Mouse (Mus musculus) cerebral cortex, adult 2 months (tissue): ENCODE measurements around the gene 4933428M09Rik.

Experiments
- WGBS: fragments of 180-500 bp; shearing (Covaris S2); methylation state at CpG from one replicate; pipeline ENCODE4 v1.1.7; 2018; 5-methylcytosine and 5-hydroxymethylcytosine counted together

The 4933428M09Rik gene

DNA sequence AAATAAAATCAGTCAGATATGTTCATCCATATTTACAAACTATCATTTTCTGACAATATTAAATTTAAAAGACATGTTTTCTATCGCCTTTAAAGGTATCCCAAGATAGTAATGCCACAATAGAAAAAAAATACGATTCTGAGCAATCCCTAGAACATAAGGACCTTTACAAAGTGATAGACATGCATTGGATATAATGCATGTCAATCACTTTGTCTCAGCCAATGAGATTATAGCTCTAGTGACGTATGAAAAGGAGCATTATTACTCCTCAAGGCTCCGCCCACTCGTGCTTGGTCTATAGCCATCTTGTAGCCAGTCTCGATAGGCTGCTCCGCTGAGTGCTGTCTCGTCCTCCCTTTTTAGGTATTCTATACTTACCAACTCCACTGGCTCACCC is at the start of gene 4933428M09Rik:
4933428M09Rik (plus strand) TSS at position 301 of the 400 bp plus-strand sequence.
- 86% methylated on average over 8 of the region's 8 CpGs for WGBS

DNA sequence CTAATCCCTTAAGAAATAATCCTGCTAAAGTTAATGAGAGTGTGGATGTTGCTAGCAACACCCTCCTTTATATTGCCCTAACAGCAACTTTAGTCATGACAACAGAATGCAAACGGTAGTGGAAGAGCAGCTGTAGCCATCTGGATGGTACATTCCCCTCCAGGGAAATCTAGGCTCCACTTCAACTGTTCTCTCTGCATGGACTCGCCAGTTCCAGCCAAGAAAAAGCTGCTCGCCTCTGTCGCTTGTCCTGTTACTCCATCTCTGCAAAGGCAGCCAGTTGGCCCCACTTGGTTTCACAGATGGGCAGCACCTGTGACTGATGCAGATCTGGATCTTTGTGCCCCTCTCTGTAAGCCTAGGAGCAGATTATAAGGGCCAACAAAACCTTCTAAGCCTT is 45.0 kb upstream of the 4933428M09Rik start:
- WGBS, result 46% methylated on average over 4 of the region's 4 CpGs

DNA sequence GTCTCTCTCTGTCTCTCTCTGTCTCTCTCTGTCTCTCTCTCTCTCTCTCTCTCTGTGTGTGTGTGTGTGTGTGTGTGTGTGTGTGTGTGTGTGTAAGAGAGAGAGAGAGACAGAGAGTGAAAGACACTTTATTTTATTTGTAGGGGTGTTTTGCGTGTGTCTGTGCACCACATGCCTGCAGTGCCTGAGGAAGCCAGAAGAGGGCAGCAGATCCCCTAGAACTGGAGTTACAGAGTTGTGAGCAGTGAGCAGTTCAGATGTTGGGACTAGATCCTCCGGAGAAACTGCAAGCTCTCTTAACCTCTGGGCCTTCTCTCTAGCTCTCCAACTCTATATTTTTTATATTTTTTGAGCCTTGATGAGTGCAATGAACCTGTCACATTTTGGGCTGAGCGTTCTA is 12.5 kb downstream of the 4933428M09Rik start:
- 93% methylated on average over 3 of the region's 3 CpGs for WGBS

DNA sequence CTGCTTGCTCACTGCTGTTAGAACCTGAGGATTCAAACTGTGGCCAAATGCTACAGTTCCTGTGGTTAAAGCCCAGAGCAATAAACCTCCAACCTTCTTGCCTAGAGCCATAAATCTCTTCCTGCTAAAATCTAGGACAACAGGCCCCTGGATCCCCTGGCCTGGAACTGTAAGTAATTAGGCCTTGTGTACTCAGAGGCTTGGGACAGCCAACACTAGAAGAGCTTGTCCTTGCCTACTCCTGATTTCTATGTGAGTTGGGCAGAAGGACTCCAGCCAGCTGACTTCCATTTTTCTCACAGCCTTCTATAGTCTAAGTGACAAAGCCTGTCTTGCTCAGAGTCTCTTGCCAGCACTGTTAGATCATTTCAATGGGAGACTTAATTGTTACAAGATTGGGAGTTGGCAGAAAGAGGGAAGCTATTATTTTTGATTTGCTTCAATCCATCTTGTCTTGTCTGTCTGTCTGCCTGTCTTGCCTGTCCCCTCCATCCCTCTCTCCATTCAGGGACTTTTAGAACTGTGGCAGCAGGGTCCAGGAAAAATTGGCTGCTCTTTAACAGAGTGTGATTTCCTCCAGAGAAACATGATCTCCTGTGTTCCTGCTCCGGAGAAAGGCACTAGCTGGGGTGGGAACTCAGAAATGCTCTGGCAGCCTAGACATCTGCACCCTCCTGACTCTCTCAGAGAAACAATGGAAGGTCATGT is 15.7 kb downstream of the 4933428M09Rik start:
- WGBS, result 38% methylated on average over 1 of the region's 1 CpGs

DNA sequence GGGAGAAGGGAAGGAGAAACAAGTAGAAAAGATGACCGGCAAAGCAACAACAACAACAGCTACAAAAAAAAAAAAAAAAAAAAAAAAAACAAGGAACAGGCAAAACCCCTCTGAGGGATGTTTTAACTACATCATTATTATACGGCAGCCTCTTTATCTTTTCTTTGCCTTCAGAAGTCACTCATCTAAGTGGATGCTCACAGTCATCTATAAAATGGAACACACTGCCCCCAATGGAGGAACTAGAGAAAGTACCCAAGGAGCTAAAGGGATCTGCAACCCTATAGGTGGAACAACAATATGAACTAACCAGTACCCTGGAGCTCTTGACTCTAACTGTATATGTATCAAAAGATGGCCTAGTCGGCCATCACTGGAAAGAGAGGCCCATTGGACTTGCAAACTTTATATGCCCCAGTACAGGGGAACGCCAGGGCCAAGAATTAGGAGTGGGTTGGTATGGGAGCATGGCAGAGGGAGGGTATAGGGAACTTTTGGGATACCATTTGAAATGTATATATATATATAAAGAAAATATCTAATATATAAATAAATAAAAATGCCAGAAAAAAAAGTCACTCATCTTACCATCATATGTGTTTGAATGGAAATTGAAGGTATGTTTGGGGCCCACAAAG is 30.3 kb downstream of the 4933428M09Rik start:
- 79% methylated on average over 4 of the region's 4 CpGs for WGBS

DNA sequence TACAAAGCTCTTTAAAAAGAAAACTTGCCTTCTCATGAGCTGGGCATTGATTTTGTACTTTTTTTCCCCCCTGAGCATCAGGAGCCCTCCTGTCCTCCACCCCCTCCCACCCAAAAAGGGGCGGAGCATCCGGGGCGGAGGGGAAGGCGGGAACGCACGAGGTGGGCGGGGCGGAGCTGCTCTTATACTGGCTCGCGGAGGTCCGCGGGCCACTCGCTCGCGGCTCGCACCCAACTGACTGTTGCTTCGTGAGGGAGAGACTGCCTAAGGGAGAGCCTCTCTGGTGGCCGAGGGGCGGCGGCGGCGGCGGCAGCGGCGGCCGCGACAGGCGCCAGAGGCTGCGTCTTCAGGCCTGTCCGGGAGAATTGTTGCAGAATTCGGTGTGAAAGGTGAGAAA is 30.8 kb downstream of the 4933428M09Rik start, which contains the start of gene Mum1l1:
Mum1l1 (plus strand) TSS at position 214 of the 397 bp plus-strand sequence.
- WGBS, result 4% methylated on average over 31 of the region's 31 CpGs

DNA sequence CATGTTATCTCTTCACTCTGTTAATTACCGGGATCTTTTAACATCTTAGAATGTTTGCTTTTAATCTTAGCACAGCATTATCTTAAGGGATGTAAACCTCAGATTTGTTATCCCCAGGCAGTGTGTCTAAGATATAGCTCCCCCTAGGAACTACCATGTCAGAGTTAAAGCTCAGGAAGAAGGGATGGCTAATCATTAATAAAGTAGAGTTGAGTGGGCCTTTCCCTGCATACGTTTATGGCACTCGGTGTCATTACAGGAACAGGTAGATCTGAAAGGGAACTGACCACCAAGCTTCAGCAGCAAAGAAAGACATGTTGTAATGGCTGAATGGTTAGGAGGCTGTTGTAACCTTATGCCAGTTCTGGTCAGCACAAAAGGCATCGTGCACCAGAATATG is 35.7 kb downstream of the 4933428M09Rik start:
- WGBS, result 81% methylated on average over 4 of the region's 4 CpGs

DNA sequence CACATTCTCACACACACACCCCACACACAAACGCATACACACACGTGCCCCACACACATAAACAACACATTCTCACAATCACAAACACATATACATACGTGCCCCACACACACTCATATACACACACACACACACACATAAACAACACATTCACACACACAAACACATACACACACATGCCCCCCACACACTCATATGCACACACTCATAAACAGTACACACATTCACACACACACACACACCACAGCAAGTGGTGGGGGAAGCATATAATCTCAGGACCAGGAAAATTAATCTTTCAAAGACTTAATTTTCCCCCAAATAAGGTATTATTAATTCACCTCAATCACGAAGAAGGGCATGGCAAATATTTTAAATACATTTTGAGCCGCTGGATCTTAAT is 37.4 kb downstream of the 4933428M09Rik start:
- 48% methylated on average over 5 of the region's 5 CpGs for WGBS

DNA sequence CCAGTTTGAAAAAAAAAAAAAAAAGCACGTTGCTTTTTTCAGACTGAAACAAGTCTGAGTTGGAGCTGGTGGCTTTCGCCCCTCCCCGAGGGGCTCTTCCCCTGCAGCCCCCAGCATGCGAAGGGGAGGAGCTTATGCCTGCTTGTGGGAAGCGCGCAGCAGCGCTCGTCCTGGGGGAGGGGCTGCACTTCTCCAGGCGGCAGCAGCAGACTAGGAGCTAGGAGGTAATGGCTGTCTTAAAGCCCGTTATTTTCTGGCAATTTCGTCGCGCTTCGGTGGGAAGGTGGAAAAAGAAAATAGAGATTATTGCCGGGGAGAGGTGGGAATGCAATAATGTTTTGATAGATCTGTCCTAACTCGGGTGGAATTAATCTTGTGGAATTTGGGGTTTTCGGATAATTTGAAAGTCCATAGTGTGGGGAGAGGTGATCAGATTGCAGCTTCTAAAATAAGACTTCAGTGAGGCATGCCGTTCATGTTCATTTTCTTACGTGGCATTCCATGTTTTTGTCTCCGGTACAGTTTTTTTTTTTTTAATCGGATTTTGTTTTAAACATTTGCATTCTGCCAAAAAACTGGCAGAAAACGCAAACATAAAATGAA is 38.1 kb downstream of the 4933428M09Rik start:
- WGBS, result 5% methylated on average over 22 of the region's 22 CpGs

DNA sequence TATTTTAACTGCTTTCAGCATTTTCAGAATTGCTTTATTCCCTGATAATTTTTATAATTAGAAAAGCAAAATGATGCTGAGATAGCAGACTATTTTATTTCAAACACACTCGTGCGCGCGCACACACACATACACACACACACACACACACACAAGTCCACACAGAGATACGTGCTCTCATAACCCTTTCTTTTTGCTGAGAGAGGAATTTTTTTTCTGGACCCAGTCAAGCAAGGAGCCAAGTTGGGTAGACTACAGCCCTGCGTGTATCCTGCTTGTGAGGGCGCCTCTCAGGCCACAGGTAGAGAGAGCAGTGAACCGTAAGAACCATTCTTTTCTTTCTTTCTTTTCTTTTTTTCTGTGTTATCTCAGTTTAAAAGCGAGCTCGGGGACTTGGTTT is 38.7 kb downstream of the 4933428M09Rik start:
- 26% methylated on average over 10 of the region's 10 CpGs for WGBS

DNA sequence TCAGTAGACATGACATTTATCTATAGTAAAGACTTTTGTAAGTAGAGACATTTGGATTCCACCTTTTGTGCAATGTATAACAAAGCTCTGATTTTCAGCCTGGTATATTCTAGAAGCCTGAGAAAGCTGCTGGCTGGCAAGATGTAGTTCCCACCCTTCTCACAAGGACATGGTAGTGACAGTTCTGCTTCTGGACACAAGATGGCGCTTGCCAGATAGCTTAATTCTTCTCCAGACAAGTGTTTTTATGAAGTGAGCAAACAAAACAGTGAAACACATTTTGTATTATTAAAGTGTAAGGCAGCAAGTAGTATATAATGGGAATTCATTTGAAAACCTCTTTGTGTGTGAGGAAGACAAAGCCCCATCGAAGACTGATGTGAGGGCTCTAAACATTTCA is 40.0 kb downstream of the 4933428M09Rik start:
- 14% methylated on average over 2 of the region's 2 CpGs for WGBS

DNA sequence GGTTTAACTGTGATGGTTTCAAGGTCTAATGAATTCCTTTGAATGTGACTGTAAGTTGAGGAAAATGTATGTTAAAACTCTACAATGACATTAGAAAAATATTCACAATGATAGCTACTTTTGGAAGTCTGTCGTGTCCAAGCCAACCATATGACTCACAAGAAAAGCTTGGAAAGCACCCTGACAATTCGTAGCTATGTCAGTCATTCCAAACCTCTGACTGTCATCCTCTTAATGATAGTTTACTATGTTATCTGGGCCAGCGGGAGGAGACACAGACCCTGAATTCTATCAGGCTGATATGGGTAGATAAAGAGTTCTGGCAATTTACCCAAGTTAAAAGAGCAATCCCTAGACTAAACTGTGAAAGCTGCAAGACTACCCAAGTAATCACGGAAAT is 41.8 kb downstream of the 4933428M09Rik start:
- WGBS, result 79% methylated on average over 4 of the region's 4 CpGs

DNA sequence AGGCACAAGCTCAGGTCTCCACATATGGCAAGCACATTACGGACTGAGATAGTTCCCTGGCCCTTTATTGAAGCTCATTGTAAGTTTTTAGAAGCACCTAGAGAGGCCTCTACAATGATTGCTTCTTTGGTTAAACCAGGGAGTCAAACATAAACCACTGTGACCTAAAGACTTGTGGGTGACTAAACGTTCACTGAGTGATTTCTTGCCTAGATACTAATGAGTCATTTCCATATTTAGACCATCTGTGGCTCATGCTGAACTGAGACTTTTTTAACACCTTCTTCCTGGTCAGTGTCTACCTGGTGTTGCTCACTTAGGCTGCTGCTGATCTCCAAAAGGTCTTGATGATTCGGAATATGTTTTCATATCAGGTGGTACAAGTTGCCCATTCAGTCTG is 42.9 kb downstream of the 4933428M09Rik start:
- 72% methylated on average over 3 of the region's 3 CpGs for WGBS
